Mouse (Mus musculus): Measurements from ENCODE around the gene Zdhhc25. TPM values are rescaled to one million over a fixed set of nuclear protein-coding genes. Genes with fewer than 3 reads are reported as not detected.

The Zdhhc25 gene
- not detected for total RNA-seq (2021)
- long read RNA-seq, experiment 1: 0 reads
- long read RNA-seq, experiment 2: 0 reads

DNA sequence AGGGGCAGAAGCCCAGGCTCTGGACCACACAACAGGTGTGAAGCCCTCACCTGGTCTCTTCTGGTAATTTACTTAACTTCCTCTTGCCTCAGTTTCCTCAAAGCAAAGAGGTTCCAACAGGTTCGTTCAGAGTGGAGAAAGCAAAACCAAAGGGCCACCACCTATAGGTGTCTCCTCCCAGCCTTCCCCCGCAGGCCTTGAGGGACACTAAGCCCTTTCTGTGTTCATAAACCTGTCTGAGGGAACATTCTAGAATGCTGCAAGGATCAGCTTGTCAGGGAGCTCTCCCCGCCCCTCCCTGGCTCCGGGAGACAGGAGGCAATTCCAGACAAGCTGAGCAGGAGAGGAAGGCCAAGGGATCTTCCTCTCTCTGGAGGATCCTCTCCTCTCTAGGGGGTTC, at the start of gene Zdhhc25:
TSS of gene Zdhhc25 (plus strand) at position 301 of the 400 bp plus-strand sequence.
- no peak for DNase-seq (ENCODE audit: low spot score in 2 of 2)

DNA sequence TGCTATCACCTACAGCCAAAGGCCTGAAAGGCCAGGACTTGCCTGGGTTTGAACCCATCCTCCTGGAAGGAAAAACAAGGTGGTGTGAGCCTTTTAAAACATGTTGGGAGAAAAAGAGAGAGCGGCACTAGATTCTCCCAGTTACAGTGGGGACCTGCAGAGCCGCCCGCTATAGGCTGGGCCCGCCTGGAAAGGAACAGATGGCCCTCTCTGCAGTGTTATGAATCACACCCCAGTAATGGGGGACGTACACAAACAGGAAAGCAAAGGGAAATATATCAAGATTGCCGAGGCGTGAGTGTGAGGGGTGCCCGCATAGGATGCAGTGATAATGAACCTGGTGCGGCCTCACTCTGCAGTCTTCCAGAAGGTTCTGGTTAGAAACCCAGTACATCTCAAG, 47.2 kb upstream of the Zdhhc25 start:
- DNase-seq (ENCODE audit: low spot score in 2 of 2): no peak

DNA sequence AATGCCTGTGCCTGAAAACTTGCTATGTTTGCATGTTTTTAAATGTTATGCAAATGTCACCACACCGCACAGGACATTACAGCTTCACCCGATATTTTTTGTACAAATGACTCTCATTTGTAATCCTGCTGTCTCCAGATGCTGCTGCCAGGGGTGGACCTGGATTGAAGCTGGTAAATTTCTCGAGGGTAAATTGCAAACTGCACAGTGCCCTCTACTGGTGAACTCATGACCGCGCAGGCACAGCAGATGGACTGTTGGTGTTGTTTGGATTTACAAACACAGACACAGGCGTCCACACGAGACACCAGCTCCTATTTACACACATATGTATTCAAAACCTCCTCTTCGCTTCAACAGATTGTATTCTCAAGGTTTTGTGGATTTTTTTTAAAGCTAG, 44.6 kb upstream of the Zdhhc25 start:
- DNase-seq (ENCODE audit: low spot score in 2 of 2): peak; percentile 31 to 32

DNA sequence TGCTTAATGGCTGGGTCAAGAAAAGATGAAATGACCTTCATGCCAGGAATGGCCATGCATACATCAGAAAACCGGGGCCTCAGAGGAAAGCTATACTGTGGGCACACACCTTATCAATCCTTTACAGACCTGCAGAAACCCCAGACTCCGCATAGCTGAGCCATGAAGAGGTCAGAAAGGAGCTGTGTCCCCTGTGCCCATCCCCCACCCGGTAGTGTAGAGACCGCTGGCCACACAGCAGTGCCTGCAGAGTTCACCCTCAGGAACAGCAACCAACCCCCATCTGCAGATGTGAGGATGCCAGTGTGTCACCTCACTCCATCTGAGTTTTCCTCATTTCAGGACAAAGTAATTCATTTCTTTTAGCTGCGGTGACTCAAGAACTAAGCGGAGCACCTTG, 39.5 kb upstream of the Zdhhc25 start:
- DNase-seq (ENCODE audit: low spot score in 2 of 2): no peak

DNA sequence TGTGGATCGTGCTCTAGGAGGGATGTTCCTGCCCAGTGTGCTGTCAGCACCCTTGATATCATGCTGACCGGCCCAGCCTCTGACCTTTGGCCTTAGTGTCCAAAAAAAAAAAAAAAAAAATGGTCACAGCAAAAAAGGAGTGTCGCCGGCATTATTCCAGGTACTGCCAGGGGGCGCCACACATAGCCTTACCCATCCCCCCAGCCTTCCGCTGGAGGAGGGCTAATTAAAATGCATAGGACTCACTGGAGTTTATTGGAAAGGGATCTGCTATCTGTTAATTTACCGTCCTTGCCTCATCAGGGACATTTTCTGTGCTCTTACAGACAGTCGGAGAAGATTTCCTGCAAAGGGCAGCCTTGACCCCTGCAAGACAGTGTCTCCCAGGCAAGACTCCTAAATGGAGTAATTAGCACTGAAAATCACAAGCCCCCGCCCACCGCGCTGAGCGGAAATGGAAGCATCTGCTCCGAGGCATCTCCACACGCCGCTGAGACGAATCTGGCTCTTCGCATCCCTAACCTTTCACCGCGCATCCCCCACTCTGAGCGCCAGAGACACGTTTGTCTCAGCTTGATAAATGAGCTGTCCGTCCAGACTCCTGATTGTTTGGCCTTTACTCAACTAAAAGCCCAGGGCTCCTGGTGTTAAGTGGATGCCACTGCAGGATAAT, 38.9 kb upstream of the Zdhhc25 start:
- no peak for DNase-seq (ENCODE audit: low spot score in 2 of 2)

DNA sequence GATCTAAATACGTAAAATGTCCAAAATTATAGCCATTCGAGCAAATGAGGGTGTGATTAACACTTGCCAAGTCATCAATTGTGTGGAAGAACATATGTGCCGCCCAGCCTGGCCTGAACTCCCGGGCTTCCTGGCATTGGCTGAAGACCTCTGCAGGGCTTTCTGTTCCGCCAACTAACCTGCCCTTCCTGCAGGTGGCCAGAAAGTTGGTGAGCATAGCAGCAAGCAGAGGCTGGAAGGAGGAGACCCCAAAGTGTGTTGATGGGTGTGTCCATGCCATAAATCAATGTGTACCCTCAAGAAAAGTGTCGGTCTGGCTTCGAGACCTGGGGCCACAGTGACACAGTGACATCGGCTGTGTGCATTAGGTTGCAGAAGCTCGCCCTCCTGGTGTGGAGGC, 34.8 kb upstream of the Zdhhc25 start:
- DNase-seq (ENCODE audit: low spot score in 2 of 2): no peak

DNA sequence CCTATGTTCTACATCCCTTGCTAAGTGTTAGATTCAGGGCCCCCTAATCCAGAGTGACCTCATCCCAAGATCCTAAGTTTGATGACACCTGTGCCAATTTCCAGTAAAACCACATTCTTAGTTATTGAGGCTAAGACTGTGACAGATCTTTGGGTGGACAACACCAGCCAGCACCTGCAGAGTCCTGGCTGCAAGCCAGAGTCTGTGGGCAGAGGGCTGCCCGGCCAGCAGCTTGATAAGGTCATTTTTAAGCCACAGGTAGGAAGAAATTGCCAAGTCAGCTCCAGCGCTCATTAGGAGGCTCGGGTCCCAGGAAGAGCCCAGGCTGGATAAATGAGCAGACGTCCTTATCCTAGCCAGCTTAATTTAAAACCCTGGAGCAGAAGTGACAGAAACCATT, 34.3 kb upstream of the Zdhhc25 start:
- DNase-seq (ENCODE audit: low spot score in 2 of 2): no peak

DNA sequence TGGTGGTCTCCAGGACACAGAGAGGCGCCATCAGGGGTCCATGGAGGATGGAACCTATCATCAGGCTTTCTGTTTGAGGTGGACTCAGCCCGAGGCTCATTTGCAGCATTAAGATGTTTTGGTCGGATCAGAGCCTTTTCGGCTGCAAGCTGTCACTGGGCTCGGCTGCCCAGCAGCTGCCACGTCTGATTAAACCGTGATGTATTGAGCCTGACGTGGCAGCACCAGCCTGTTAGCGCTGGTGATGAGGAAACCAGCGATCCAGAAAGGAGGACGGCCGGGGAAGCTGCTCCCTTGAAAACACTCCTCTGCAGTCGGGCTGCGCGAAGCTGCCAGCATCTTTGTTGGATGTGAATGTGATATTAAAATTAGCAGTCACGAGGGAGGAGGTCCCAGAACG, 29.4 kb upstream of the Zdhhc25 start:
- no peak for DNase-seq (ENCODE audit: low spot score in 2 of 2)

DNA sequence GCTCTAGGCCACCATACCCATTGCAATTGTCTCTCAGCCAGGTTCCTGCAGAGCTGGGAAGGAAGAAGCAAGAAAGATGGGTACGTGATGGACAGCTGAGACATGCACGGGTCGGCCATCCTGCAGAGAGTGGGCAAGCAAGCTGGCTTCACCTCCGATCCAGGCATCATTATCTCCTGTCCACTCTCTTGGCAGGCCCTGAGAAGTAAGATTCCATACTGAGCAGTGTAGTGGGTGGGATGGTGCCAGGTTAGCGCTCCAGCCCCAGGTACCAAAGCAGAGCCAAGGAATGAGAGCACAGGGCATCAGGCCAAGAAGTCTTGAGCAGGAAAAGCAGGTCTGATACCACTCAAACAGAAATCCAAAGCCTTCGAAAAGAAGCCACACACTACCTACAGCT, 20.6 kb upstream of the Zdhhc25 start:
- DNase-seq (ENCODE audit: low spot score in 2 of 2): no peak

- DNase-seq (ENCODE audit: low spot score in 2 of 2): no peak
These were observed 2.4 kb downstream of the Zdhhc25 start for GRCm38 (mm10) chr15:88602496-88602895.

DNA sequence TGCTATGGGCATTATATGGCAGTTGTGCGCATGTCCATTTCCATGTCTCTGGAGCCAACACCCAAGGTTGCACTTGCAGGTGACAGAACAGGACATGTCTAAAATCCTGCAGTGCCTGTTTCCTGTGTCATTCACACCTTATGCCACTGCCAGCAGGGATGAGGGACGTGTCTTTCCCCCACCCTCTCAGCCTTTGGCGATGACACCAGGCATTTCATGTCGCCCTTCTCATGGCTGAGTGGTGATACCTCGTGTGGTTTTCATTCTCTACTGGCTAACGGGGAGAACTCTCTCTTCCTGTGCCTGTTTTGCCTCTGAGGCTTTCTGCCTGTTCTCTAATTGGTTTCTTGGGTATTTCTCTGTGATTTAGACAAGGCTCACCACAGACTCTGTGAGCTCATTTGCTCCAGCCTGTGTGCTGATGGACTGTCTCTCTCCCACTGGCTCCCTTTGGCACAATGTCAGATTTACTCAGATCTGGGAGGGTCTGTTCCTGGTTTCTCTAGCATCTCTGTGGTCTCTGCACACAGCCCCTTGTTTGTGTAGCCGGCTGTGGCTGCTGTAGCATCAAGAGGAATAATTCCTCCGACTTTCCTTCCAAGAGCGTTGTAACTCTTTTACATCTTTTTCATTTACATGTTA, 3.1 kb downstream of the Zdhhc25 start:
- no peak for DNase-seq (ENCODE audit: low spot score in 2 of 2)

DNA sequence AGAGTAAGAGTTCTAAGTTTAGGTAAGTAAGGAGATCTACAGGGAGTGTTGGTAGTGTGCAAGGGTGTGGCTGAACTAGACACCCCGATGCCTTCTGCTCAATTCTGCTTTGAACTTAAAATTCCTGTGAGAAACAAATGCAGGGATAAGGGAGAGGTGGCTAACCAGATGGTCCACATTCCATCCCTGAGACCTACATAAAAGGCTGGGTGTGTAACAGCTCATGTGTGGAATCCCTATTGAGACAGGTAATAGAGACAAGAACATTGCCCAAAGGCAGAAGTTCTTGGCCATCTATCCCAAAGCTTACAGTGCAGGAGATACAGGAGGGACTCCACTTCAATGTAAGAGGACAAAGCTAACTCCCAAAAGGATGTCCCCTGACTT, 3.6 kb downstream of the Zdhhc25 start:
- DNase-seq (ENCODE audit: low spot score in 2 of 2): no peak

- DNase-seq (ENCODE audit: low spot score in 2 of 2): no peak
These were observed 4.7 kb downstream of the Zdhhc25 start for GRCm38 (mm10) chr15:88604669-88605414.

GRCm38 (mm10) chr15:88605415-88605785, 5.3 kb downstream of the Zdhhc25 start:
- DNase-seq (ENCODE audit: low spot score in 2 of 2): no peak

GRCm38 (mm10) chr15:88617125-88617524, 17.0 kb downstream of the Zdhhc25 start:
- DNase-seq (ENCODE audit: low spot score in 2 of 2): no peak

DNA sequence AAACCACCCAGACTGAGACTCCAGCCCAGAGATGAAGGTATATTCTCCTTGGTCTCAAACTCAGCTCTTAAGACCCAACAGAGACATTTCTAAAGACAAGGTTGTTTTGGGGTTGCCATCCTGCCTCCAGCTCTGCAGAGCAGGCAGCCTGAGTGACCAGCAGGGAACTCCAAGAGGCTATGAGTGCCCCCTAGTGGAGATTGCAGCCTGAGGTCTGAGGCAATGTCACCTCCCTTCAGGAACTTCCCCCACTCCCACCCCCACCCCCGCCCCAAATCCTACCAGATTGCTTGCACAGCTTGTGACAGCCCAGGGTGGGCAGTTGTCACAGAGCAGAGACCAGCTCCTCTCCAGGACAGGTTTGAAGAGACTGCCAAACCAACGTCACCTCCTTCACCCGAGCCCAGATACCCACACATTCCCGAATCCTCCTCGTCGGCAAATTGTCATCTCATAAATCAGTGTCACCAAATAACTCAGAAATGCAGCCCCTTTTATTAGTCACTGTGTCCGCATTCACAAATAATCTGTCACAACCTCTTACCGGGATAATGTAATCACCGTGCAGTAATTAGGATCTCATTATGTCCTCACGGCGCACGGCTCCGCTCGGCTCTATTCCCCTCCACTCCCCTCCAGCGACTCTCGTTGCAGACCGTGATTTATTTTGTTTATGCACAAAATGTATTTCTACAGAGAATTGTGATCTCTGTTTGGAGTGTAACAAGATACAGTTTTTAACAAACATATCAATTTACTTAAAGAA, 18.1 kb downstream of the Zdhhc25 start:
- peak in 1 of 2 experiments; percentile 15 for DNase-seq (ENCODE audit: low spot score in 2 of 2)

GRCm38 (mm10) chr15:88620017-88620416, 19.9 kb downstream of the Zdhhc25 start:
- no peak for DNase-seq (ENCODE audit: low spot score in 2 of 2)

DNA sequence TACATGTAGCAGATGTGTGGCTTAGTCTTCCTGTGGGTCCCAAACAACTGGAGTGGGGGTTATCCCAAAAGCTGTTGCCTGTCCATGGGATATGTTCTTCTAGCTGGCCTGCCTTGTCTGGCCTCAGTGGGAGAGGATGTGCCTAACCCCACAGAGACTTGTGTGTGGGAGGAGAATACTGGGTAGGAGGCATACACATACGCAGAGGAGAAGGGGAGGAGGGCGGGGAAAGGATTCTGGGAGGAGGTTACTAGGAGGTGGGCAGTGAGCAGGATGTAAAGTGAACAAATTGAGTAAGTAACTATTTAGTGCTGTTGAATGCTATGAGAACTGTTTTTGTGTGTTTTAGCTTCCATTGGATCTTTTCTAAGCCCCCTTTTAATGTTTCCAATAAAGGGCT, 23.8 kb downstream of the Zdhhc25 start:
- DNase-seq (ENCODE audit: low spot score in 2 of 2): no peak

DNA sequence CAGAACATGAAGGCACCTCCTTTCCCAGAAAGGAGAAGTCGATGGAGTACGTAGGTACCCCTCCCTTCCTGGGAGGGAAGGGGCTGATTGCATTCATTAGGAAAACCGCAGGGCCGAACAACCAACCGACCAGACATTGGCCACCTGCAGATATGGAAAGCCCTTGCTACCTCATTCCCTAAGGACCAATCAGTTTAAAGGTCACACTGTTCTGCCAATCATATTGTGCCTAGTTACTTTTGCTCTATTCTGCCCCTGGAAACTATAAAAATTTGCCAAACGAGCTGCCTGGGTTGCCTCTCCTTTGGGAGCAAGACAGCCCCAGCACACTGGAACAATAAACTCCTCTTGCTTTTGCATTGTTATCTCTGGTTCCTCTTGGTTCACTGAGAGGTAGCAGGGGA, 24.8 kb downstream of the Zdhhc25 start:
- no peak for DNase-seq (ENCODE audit: low spot score in 2 of 2)

- no peak for DNase-seq (ENCODE audit: low spot score in 2 of 2)
These were observed 25.4 kb downstream of the Zdhhc25 start for GRCm38 (mm10) chr15:88625303-88626066.
